Mouse (Mus musculus): ENCODE measurements at regions not wholly inside any gene's neighbourhood (a gene's known extent, or its start where the extent isn't known, plus 50 kb on each side); places are given as distances from the start of the nearest gene placed in this dataset.

DNA sequence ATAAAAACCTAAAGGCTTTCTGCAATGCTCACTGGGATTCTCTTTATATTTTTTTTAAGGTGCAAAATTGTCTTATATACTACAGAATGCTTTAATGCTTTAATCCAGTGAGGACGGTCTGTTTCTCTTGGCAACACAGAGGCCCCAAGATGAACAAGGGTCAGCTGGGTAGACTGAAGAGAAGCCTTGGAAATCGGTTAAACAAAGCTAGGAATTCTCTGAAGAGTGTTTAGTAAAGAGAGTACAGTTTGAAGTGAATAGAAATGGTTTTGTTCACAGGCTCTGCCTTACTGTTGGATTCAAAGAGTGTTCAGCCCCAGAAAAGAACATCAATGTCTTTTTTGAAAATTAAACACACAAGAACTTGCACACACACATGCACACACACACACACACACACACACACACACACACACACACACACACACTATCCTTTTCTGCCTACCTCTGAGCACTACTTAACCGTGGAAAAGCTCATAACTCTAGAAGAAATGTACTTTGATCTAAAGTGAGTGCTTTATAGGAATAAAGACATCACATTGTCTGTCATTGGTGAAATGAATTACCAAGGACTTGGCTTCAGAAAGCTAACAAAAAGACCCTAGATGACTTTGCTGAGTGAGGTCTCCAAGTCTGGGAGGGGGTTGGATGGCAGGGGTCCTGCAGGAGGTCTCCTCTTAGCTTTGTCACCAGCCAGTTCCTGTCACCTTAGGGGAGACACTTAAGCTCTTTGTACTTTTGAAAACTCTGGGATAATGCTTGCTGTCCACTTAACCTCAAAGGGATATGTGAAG, 201.5 kb downstream of the Cd47 start:
- Histone ChIP-seq H3K27me3 (ENCODE audit: control insufficient read depth, insufficient read depth, low read length, poor library complexity, severe bottlenecking) (no peaks in the 10 kb centered on the region; the same call in 1 of the 2 replicates), H3K4me3 (ENCODE audit: low read depth, low read length) (no peak overlapping the region), H3K9me3 (replicated peaks; ENCODE audit: control insufficient read depth, insufficient read depth, low read length, poor library complexity, severe bottlenecking) (no peaks in the 10 kb centered on the region), H3K36me3 (ENCODE audit: control insufficient read depth, insufficient read depth, low read length, poor library complexity, severe bottlenecking) (no peaks in the 10 kb centered on the region), H3K27ac (ENCODE audit: insufficient read depth, low read length) (no peak overlapping the region), H3K4me1 (ENCODE audit: control insufficient read depth, insufficient read depth, low read length) (no peaks in the 10 kb centered on the region), H3K9ac (ENCODE audit: low read depth, poor library complexity, severe bottlenecking) (no peak overlapping the region)
- TF ChIP-seq EP300 (IDR thresholded peaks at IDR 0.05; ENCODE audit: insufficient read depth, low read depth, low read length) = no peak
- TF ChIP-seq CTCF (IDR thresholded peaks at IDR 0.05; ENCODE audit: low read depth, low read length) = no peak
- TF ChIP-seq POLR2A (IDR thresholded peaks at IDR 0.05; ENCODE audit: insufficient read depth, low read length) = no peak

DNA sequence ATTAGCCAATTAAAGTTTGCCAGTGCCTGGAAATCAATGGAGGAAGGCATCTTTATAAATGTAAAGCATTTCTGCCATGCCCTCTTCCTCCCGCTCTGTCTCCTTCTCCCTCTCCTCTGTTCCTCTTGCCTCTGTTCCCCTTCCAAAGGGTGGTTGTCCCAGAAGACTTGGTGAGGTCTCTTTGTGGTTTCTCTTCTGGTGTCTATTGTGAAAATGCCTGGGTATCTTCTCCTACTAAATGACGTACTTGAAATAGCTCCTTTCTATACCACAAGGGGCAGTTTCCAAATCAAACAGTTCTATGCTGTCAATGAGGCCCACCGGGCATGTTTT, 202.1 kb downstream of the Cd47 start:
- H3K4me1 ChIP-seq (ENCODE audit: control insufficient read depth, insufficient read depth, low read length) = no peaks in the 10 kb centered on the region
- no peaks in the 10 kb centered on the region for H3K9me3 ChIP-seq (replicated peaks; ENCODE audit: control insufficient read depth, insufficient read depth, low read length, poor library complexity, severe bottlenecking)
- H3K27ac ChIP-seq (ENCODE audit: insufficient read depth, low read length) = no peak overlapping the region
- no peak for TF ChIP-seq EP300 (IDR thresholded peaks at IDR 0.05; ENCODE audit: insufficient read depth, low read depth, low read length)
- no peak for TF ChIP-seq POLR2A (IDR thresholded peaks at IDR 0.05; ENCODE audit: insufficient read depth, low read length)
- no peaks in the 10 kb centered on the region for H3K36me3 ChIP-seq (ENCODE audit: control insufficient read depth, insufficient read depth, low read length, poor library complexity, severe bottlenecking)
- H3K27me3 ChIP-seq (ENCODE audit: control insufficient read depth, insufficient read depth, low read length, poor library complexity, severe bottlenecking) = no peaks in the 10 kb centered on the region; the same call in 1 of the 2 replicates
- H3K4me3 ChIP-seq (ENCODE audit: low read depth, low read length) = no peak overlapping the region
- no peak overlapping the region for H3K9ac ChIP-seq (ENCODE audit: low read depth, poor library complexity, severe bottlenecking)

DNA sequence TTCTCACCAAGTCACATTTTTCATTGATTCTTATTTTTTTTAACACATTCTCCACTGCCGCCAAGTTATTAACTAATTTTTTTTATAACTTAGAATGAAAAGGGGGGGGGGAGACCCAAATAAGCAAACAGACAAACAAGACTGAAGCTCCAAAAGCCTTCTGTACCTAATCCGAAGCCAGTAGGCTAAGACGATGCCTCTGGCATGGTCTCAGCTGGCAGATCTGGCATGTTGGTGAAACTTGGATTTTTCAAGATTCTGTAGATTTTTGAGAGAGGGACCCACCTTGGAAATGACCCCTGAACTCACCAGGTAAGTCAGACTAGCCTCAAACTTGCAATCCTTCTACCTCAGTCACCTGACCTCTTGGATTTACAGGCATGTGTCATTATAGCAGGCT, 208.7 kb downstream of the Cd47 start:
- H3K27ac ChIP-seq (ENCODE audit: insufficient read depth, low read length) = no peak overlapping the region
- TF ChIP-seq CTCF (IDR thresholded peaks at IDR 0.05; ENCODE audit: low read depth, low read length) = no peak
- no peak for TF ChIP-seq EP300 (IDR thresholded peaks at IDR 0.05; ENCODE audit: insufficient read depth, low read depth, low read length)
- TF ChIP-seq POLR2A (IDR thresholded peaks at IDR 0.05; ENCODE audit: insufficient read depth, low read length) = no peak
- no peak overlapping the region for H3K4me3 ChIP-seq (ENCODE audit: low read depth, low read length)

DNA sequence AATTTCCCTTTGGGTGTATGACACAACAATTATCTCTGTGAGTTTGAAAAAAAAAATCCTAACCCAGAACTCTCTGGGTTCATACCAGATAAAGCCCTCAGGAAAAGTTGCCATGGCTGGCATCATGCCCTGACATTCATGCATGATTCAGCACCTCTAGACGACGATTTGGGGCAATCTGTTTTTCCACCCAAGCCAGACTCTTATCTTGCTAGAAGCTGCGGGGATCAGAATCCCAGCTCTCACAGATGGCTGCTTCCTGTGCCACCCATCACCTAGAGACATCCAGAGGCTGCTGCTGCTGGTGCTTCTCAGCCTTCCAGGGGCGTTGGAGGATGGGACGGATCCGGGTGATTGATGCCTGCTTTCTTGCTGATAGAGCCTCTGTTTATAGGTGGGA, 209.2 kb downstream of the Cd47 start:
- TF ChIP-seq EP300 (IDR thresholded peaks at IDR 0.05; ENCODE audit: insufficient read depth, low read depth, low read length) = no peak
- Histone ChIP-seq H3K9ac (ENCODE audit: low read depth, poor library complexity, severe bottlenecking) (no peak overlapping the region), H3K27ac (ENCODE audit: insufficient read depth, low read length) (no peak overlapping the region), H3K36me3 (ENCODE audit: control insufficient read depth, insufficient read depth, low read length, poor library complexity, severe bottlenecking) (no peaks in the 10 kb centered on the region), H3K27me3 (ENCODE audit: control insufficient read depth, insufficient read depth, low read length, poor library complexity, severe bottlenecking) (no peaks in the 10 kb centered on the region; the same call in 1 of the 2 replicates), H3K4me1 (ENCODE audit: control insufficient read depth, insufficient read depth, low read length) (no peaks in the 10 kb centered on the region), H3K9me3 (replicated peaks; ENCODE audit: control insufficient read depth, insufficient read depth, low read length, poor library complexity, severe bottlenecking) (no peaks in the 10 kb centered on the region), H3K4me3 (ENCODE audit: low read depth, low read length) (no peak overlapping the region)

More for the DNA sequence above, 208.7 kb downstream of the Cd47 start:
- Histone ChIP-seq H3K9me3 (replicated peaks; ENCODE audit: control insufficient read depth, insufficient read depth, low read length, poor library complexity, severe bottlenecking) (no peaks in the 10 kb centered on the region), H3K4me1 (ENCODE audit: control insufficient read depth, insufficient read depth, low read length) (no peaks in the 10 kb centered on the region), H3K9ac (ENCODE audit: low read depth, poor library complexity, severe bottlenecking) (no peak overlapping the region), H3K36me3 (ENCODE audit: control insufficient read depth, insufficient read depth, low read length, poor library complexity, severe bottlenecking) (no peaks in the 10 kb centered on the region), H3K27me3 (ENCODE audit: control insufficient read depth, insufficient read depth, low read length, poor library complexity, severe bottlenecking) (no peaks in the 10 kb centered on the region; the same call in 1 of the 2 replicates)

DNA sequence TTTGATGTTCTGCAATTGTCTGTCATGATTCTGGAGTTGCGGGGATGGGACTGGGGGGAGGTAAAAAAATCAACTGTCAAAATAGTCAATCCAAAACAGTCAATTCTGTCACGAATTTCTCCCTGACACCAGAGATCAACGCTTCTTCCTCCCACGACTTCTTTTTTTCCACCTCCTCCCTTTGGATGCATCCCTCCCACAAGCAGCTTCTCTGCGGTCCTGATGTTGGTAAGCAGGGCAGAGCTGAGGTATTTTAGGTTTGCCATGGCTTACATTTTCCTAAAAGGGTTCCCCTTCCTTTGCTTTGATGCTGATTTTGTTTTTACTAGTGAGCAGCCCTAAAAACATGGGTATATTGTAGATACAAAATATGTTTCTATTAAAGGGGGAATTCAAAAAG, 209.7 kb downstream of the Cd47 start:
- H3K4me3 ChIP-seq (ENCODE audit: low read depth, low read length) = no peak overlapping the region
- no peaks in the 10 kb centered on the region for H3K4me1 ChIP-seq (ENCODE audit: control insufficient read depth, insufficient read depth, low read length)
- H3K27ac ChIP-seq (ENCODE audit: insufficient read depth, low read length) = no peak overlapping the region
- H3K9ac ChIP-seq (ENCODE audit: low read depth, poor library complexity, severe bottlenecking) = no peak overlapping the region
- H3K36me3 ChIP-seq (ENCODE audit: control insufficient read depth, insufficient read depth, low read length, poor library complexity, severe bottlenecking) = no peaks in the 10 kb centered on the region
- TF ChIP-seq EP300 (IDR thresholded peaks at IDR 0.05; ENCODE audit: insufficient read depth, low read depth, low read length) (no peak), POLR2A (IDR thresholded peaks at IDR 0.05; ENCODE audit: insufficient read depth, low read length) (no peak), CTCF (IDR thresholded peaks at IDR 0.05; ENCODE audit: low read depth, low read length) (no peak)
- H3K27me3 ChIP-seq (ENCODE audit: control insufficient read depth, insufficient read depth, low read length, poor library complexity, severe bottlenecking) = no peaks in the 10 kb centered on the region; the same call in 1 of the 2 replicates
- no peaks in the 10 kb centered on the region for H3K9me3 ChIP-seq (replicated peaks; ENCODE audit: control insufficient read depth, insufficient read depth, low read length, poor library complexity, severe bottlenecking)

DNA sequence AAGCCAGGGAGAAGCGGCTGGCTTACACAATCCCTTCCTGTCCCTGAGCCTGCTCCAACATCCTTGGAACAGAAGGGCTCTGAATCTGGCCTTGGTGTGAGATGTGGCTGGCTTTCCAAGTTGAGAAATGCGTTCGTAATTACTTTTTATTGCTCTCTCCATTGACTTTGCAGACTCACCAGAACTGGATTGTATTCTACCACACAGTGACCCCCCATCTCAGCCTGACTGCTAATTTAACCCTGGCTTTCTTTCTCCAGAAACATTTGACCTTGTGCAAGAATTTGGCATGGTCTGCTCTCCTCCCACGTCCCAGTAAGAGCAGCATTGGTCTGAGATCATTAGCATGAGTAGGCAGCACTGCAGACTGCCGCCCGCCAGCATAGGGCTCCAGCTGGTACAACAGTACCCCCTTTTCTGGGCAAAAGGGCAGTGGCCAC, 210.2 kb downstream of the Cd47 start:
- Histone ChIP-seq H3K27ac (ENCODE audit: insufficient read depth, low read length) (no peak overlapping the region), H3K9ac (ENCODE audit: low read depth, poor library complexity, severe bottlenecking) (no peak overlapping the region), H3K36me3 (ENCODE audit: control insufficient read depth, insufficient read depth, low read length, poor library complexity, severe bottlenecking) (no peaks in the 10 kb centered on the region), H3K4me3 (ENCODE audit: low read depth, low read length) (no peak overlapping the region), H3K27me3 (ENCODE audit: control insufficient read depth, insufficient read depth, low read length, poor library complexity, severe bottlenecking) (no peaks in the 10 kb centered on the region), H3K4me1 (ENCODE audit: control insufficient read depth, insufficient read depth, low read length) (no peaks in the 10 kb centered on the region), H3K9me3 (replicated peaks; ENCODE audit: control insufficient read depth, insufficient read depth, low read length, poor library complexity, severe bottlenecking) (no peaks in the 10 kb centered on the region)
- no peak for TF ChIP-seq EP300 (IDR thresholded peaks at IDR 0.05; ENCODE audit: insufficient read depth, low read depth, low read length)
- TF ChIP-seq POLR2A (IDR thresholded peaks at IDR 0.05; ENCODE audit: insufficient read depth, low read length) = no peak
- no peak for TF ChIP-seq CTCF (IDR thresholded peaks at IDR 0.05; ENCODE audit: low read depth, low read length)

Data from ES-Bruce4 (cell line).